Mouse (Mus musculus): ENCODE data around the gene Serpinb1b.

DNA sequence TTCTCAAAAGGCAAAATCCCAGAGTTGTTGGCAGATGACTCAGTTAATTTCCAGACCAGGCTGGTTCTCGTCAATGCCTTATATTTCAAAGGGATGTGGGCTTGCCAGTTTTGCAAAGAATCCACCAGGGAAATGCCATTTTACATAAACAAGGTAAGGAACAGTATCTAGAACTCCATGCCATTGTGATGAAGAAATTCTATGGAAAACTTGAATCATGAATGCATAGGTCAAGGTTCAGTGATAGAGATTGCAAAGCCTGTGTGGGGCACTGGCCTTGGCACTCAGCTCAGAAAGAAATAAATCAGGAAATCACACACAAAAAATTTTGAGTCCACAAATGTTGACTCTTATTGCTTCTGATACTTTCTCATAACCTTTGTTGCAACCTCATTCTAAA lies 42.9 kb upstream of the Serpinb1b start:
- TF ChIP-seq EP300 (IDR thresholded peaks at IDR 0.05; ENCODE audit: low read depth) (no peak), CTCF (IDR thresholded peaks at IDR 0.05; ENCODE audit: low read depth) (no peak)

Data from liver, postnatal 0 days (tissue).